Mouse (Mus musculus) stomach, postnatal 0 days (tissue): ENCODE results near the gene Wdr47. TPM values are rescaled to one million over a fixed set of nuclear protein-coding genes. Genes with fewer than 3 reads are reported as not detected.
"Not testable (repeated sequence)": the region's sequence is repeated elsewhere in the genome, so short reads cannot be mapped to it uniquely, and the experiment has no call there.

Experiments used
- ATAC-seq: fragments of 200-750 bp; cut with Nextera tagmentation; 2 replicates; pipeline ENCODE4 v1.8.0; 2017; ENCODE audit not compliant: low FRiP score, low TSS enrichment
- DNase-seq: peaks from one replicate; pipeline ENCODE4 v3.0.0-alpha.2; 2016; ENCODE audit warnings: low spot score
- H3K27ac ChIP-seq: fragments of 300-500 bp; sonication (generic); replicated peaks from 2 replicates; pipeline ENCODE4 v1.5.1; 2014; ENCODE audit warnings: mild to moderate bottlenecking, control low read depth
- H3K27me3 ChIP-seq: fragments of 300-500 bp; sonication (generic); 2 replicates; pipeline ENCODE4 v1.6.1; 2014; ENCODE audit warnings: low read length; ENCODE audit not compliant: control insufficient read depth, insufficient read depth
- H3K36me3 ChIP-seq: fragments of 300-500 bp; sonication (generic); 2 replicates; pipeline ENCODE4 v1.6.1; 2014; ENCODE audit warnings: low read length, mixed read lengths; ENCODE audit not compliant: control insufficient read depth, insufficient read depth
- H3K4me1 ChIP-seq: fragments of 300-500 bp; sonication (generic); replicated peaks from 2 replicates; pipeline ENCODE4 v1.6.1; 2014; ENCODE audit warnings: antibody characterized with exemption; ENCODE audit not compliant: control insufficient read depth, insufficient read depth
- H3K4me2 ChIP-seq: fragments of 300-500 bp; sonication (generic); replicated peaks from 2 replicates; pipeline ENCODE4 v1.6.1; 2014; ENCODE audit warnings: low read depth, mild to moderate bottlenecking, control low read depth, moderate library complexity
- H3K4me3 ChIP-seq: fragments of 300-500 bp; sonication (generic); 2 replicates; pipeline ENCODE4 v1.5.1; 2014; ENCODE audit warnings: low read depth, low read length, control low read depth
- H3K9ac ChIP-seq: fragments of 300-500 bp; sonication (generic); 2 replicates; pipeline ENCODE4 v1.6.1; 2014; ENCODE audit warnings: mild to moderate bottlenecking, low read length, control low read depth, mixed read lengths
- H3K9me3 ChIP-seq: fragments of 300-500 bp; sonication (generic); 2 replicates; pipeline ENCODE4 v1.6.1; 2016; ENCODE audit warnings: low read length; ENCODE audit not compliant: control insufficient read depth
- CTCF ChIP-seq: IDR thresholded peaks from 2 replicates; pipeline ENCODE4 v1.5.1; 2016; ENCODE audit warnings: antibody characterized with exemption, low read depth, mild to moderate bottlenecking, moderate library complexity
- EP300 ChIP-seq: optimal IDR thresholded peaks from 2 replicates; pipeline ENCODE3; 2016; ENCODE audit warnings: antibody characterized with exemption
- WGBS: fragments of 180-500 bp; shearing (Covaris S2); extraction: QIAGEN DNeasy Blood & Tissue Kit; methylation state at CpG from one replicate; pipeline ENCODE4 v1.1.7; 2014; 5-methylcytosine and 5-hydroxymethylcytosine counted together
- polyA plus RNA-seq: library from polyadenylated mRNA; unstranded; fragments of >200 nt; fragmentation: Nextera tagmentation; extraction: Ambion mirVana; gene quantifications from 2 replicates; pipeline ENCODE4 v1.2.1, GENCODE M21; 2015

Wdr47 gene
- polyA plus RNA-seq, 1 experiment from 2014 or later: 5.3 TPM

- H3K27ac ChIP-seq: no peak overlapping the region
- H3K9me3 ChIP-seq: no peaks in the 10 kb centered on the region
- no peak overlapping the region for H3K4me2 ChIP-seq
- no peak overlapping the region for H3K9ac ChIP-seq
- no peak for TF ChIP-seq EP300
- TF ChIP-seq CTCF: no peak
- H3K27me3 ChIP-seq: no peaks in the 10 kb centered on the region
- WGBS: 92% methylated on average over 3 of the region's 3 CpGs
- DNase-seq (no peak), ATAC-seq (no peak)
- no peaks in the 10 kb centered on the region for H3K4me1 ChIP-seq
- 0 out of 2 replicates have a peak, but pooled peaks cover 4% of the 10 kb centered on the region for H3K36me3 ChIP-seq
- no peak overlapping the region for H3K4me3 ChIP-seq
Observed at GRCm38 (mm10) chr3:108644856-108645255, 53.8 kb downstream of the Wdr47 start.

GRCm38 (mm10) chr3:108646036-108646435 lies 55.0 kb downstream of the Wdr47 start:
- H3K27me3 ChIP-seq: no peaks in the 10 kb centered on the region
- no peak for ATAC-seq
- TF ChIP-seq EP300: no peak
- TF ChIP-seq CTCF: no peak
- no peak overlapping the region for H3K27ac ChIP-seq
- DNase-seq: no peak
- H3K36me3 ChIP-seq: 0 out of 2 replicates have a peak, but pooled peaks cover 4% of the 10 kb centered on the region
- WGBS: 52% methylated on average over 7 of the region's 7 CpGs
- H3K9ac ChIP-seq: no peak overlapping the region
- no peaks in the 10 kb centered on the region for H3K4me1 ChIP-seq
- H3K9me3 ChIP-seq: no peaks in the 10 kb centered on the region
- no peak overlapping the region for H3K4me2 ChIP-seq
- H3K4me3 ChIP-seq: no peak overlapping the region

- not testable (repeated sequence) for H3K4me1 ChIP-seq, H3K4me2 ChIP-seq, H3K9ac ChIP-seq, H3K27ac ChIP-seq, DNase-seq, H3K9me3 ChIP-seq, H3K36me3 ChIP-seq, H3K27me3 ChIP-seq, H3K4me3 ChIP-seq, ATAC-seq
- WGBS: 45% methylated on average over 5 of the region's 5 CpGs
Observed at GRCm38 (mm10) chr3:108647681-108648080, 56.6 kb downstream of the Wdr47 start.

- H3K27me3 ChIP-seq: no peaks in the 10 kb centered on the region
- peak overlapping the region; percentile 90 for H3K4me3 ChIP-seq
- no peaks in the 10 kb centered on the region for H3K9me3 ChIP-seq
- no peaks in the 10 kb centered on the region for H3K4me1 ChIP-seq
- TF ChIP-seq EP300 (no peak), CTCF (peak; percentile 70)
- ATAC-seq (no peak), DNase-seq (peak; percentile 36)
- no peak overlapping the region for H3K27ac ChIP-seq
- peak overlapping the region; percentile 36 for H3K4me2 ChIP-seq
- no peaks in the 10 kb centered on the region for H3K36me3 ChIP-seq
- 11% methylated on average over 9 of the region's 9 CpGs for WGBS
- no peak overlapping the region for H3K9ac ChIP-seq
Observed at GRCm38 (mm10) chr3:108652866-108653642, 62.0 kb downstream of the Wdr47 start.

GRCm38 (mm10) chr3:108653710-108654379 lies 62.8 kb downstream of the Wdr47 start, which contains the start of gene Clcc1:
Clcc1 (plus strand) TSS chr3:108653913.
- H3K9me3 ChIP-seq: no peaks in the 10 kb centered on the region
- TF ChIP-seq EP300 (peak; percentile 9), CTCF (no peak)
- H3K4me2 ChIP-seq: peak within 1 kb of the TSS; percentile 64
- ATAC-seq: peak; percentile 97
- H3K27me3 ChIP-seq: no peaks in the 10 kb centered on the region
- H3K4me1 ChIP-seq: no peaks in the 10 kb centered on the region
- H3K27ac ChIP-seq: peak within 1 kb of the TSS; percentile 88
- peak; percentile 96 for DNase-seq
- under 1% methylated on average over 56 of the region's 57 CpGs for WGBS
- H3K4me3 ChIP-seq: peak within 1 kb of the TSS; percentile 90
- no peaks in the 10 kb centered on the region for H3K36me3 ChIP-seq
- peak within 1 kb of the TSS; percentile 89 for H3K9ac ChIP-seq

- Histone ChIP-seq H3K27ac (no peak overlapping the region), H3K36me3 (no peaks in the 10 kb centered on the region), H3K4me1 (no peaks in the 10 kb centered on the region), H3K27me3 (no peaks in the 10 kb centered on the region), H3K9ac (peak overlapping the region; percentile 89), H3K4me2 (peak overlapping the region; percentile 64), H3K9me3 (no peaks in the 10 kb centered on the region), H3K4me3 (peak overlapping the region; percentile 90)
- no peak for ATAC-seq
- 15% methylated on average over 14 of the region's 14 CpGs for WGBS
- TF ChIP-seq CTCF (no peak), EP300 (no peak)
- DNase-seq: no peak
Observed at GRCm38 (mm10) chr3:108654566-108654965, 63.5 kb downstream of the Wdr47 start.
